Mouse (Mus musculus) liver, embryonic 11.5 days (tissue): ENCODE data around the gene Nudt7. TPM values are rescaled to one million over a fixed set of nuclear protein-coding genes. Genes with fewer than 3 reads are reported as not detected.

ENCODE experiments used
- ATAC-seq: fragments of 200-750 bp; cut with Nextera tagmentation; replicated peaks from 2 replicates; pipeline ENCODE4 v1.8.0; 2017; ENCODE audit warnings: moderate number of reproducible peaks, mild to moderate bottlenecking, moderate TSS enrichment, moderate library complexity; ENCODE audit not compliant: low FRiP score
- DNase-seq: peaks from one replicate; pipeline ENCODE4 v3.0.0-alpha.2; 2017; ENCODE audit warnings: low spot score
- H3K27ac ChIP-seq: fragments of 300-500 bp; sonication (generic); 2 replicates; pipeline ENCODE4 v1.5.1; 2014; ENCODE audit warnings: mild to moderate bottlenecking, low read depth, low read length, control low read depth
- H3K27me3 ChIP-seq: fragments of 300-500 bp; sonication (generic); replicated peaks from 2 replicates; pipeline ENCODE4 v1.6.1; 2014; ENCODE audit warnings: low read length, mixed read lengths; ENCODE audit not compliant: control insufficient read depth, insufficient read depth
- H3K36me3 ChIP-seq: fragments of 300-500 bp; sonication (generic); 2 replicates; pipeline ENCODE4 v1.6.1; 2014; ENCODE audit warnings: mild to moderate bottlenecking, low read length, moderate library complexity, mixed read lengths; ENCODE audit not compliant: control insufficient read depth, insufficient read depth
- H3K4me1 ChIP-seq: fragments of 300-500 bp; sonication (generic); replicated peaks from 2 replicates; pipeline ENCODE4 v1.6.1; 2014; ENCODE audit warnings: low read length, mixed read lengths; ENCODE audit not compliant: control insufficient read depth, insufficient read depth
- H3K4me2 ChIP-seq: fragments of 300-500 bp; sonication (generic); 2 replicates; pipeline ENCODE4 v1.6.1; 2014; ENCODE audit warnings: mild to moderate bottlenecking, control low read depth, moderate library complexity
- H3K4me3 ChIP-seq: fragments of 300-500 bp; sonication (generic); 2 replicates; pipeline ENCODE4 v1.5.1; 2014; ENCODE audit warnings: low read depth, low read length, control low read depth
- H3K9ac ChIP-seq: fragments of 300-500 bp; sonication (generic); 2 replicates; pipeline ENCODE4 v1.6.1; 2014; ENCODE audit warnings: low read depth, low read length, control low read depth
- H3K9me3 ChIP-seq: fragments of 300-500 bp; sonication (generic); 2 replicates; pipeline ENCODE4 v1.6.1; 2016; ENCODE audit warnings: low read length, inconsistent platforms, mixed read lengths; ENCODE audit not compliant: control insufficient read depth
- WGBS: fragments of 180-500 bp; shearing (Covaris S2); extraction: QIAGEN DNeasy Blood & Tissue Kit; methylation state at CpG from one replicate; pipeline ENCODE4 v1.1.7; 2014; 5-methylcytosine and 5-hydroxymethylcytosine counted together
- polyA plus RNA-seq: library from polyadenylated mRNA; unstranded; fragments of >200 nt; fragmentation: Nextera tagmentation; extraction: Ambion mirVana; gene quantifications from 2 replicates; pipeline ENCODE4 v1.2.1, GENCODE M21; 2014

Gene Nudt7
- 19.8 and 21.9 TPM in 2 replicates for polyA plus RNA-seq

DNA sequence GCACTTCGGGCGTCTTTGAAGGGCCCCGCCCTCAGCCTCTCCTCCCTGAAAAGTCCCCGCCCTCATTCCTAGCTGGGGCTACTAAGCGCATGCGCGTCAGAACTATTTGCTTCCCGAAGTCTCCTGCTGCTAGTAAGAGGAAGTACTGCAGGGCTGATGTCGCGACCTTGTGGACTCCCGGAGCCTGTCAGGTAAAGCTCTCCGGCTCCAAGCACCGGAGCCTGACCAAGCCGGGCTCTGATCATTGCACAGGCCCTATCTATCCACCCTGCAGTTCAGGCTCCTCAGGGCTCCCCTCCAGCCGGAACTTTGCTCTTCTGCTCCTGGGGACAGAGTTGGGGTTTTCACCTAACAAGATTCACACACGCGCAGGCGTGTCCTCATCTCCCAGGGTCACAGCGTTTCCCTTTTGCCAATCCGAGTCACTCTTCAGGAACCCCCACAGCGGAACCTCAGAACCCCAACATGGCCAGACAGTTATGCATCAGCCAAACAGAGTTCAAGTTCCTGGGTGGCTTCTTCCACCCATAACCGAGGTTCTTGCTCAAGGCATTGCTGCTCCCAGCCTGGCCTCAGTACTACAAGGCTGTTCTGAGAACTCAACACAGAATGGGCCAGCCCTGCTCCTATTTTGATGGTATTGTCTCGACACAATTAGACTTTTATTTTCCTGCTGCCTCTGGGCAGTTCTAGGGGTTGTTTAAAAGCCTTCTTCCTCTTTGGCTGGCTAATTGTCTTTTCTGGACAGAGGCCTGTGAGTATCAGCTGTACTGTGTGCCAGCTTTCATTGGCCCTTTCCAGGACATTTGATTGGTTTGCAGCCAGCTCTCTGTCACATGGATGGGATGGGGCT is at the start of gene Nudt7:
Gene Nudt7, plus strand, starts transcription at position 48 of the 853 bp plus-strand sequence.
- peak within 1 kb of the TSS; percentile 78 for H3K4me2 ChIP-seq
- no peaks in the 10 kb centered on the region for H3K9me3 ChIP-seq
- 2% methylated on average over 23 of the region's 23 CpGs for WGBS
- H3K27ac ChIP-seq = peak within 1 kb of the TSS; percentile 63; the same call in 1 of the 2 replicates
- H3K4me1 ChIP-seq = peaks cover 13% of the 10 kb centered on the region; the same call in 1 of the 2 replicates
- no peaks in the 10 kb centered on the region for H3K36me3 ChIP-seq
- no peaks in the 10 kb centered on the region for H3K27me3 ChIP-seq
- H3K4me3 ChIP-seq = peak within 1 kb of the TSS; percentile 74
- ATAC-seq (peak; percentile 90), DNase-seq (peak; percentile 86)
- peak within 1 kb of the TSS; percentile 84 for H3K9ac ChIP-seq

- no peak for ATAC-seq
- DNase-seq = no peak
- Histone ChIP-seq H3K4me3 (no peak overlapping the region), H3K36me3 (no peaks in the 10 kb centered on the region), H3K27ac (no peak overlapping the region), H3K27me3 (no peaks in the 10 kb centered on the region), H3K4me1 (no peaks in the 10 kb centered on the region), H3K9ac (no peak overlapping the region), H3K4me2 (no peak overlapping the region), H3K9me3 (no peaks in the 10 kb centered on the region)
- WGBS = 78% methylated on average over 4 of the region's 4 CpGs
Observed at GRCm38 (mm10) chr8:114087932-114088331, 45.4 kb upstream of the Nudt7 start.

DNA sequence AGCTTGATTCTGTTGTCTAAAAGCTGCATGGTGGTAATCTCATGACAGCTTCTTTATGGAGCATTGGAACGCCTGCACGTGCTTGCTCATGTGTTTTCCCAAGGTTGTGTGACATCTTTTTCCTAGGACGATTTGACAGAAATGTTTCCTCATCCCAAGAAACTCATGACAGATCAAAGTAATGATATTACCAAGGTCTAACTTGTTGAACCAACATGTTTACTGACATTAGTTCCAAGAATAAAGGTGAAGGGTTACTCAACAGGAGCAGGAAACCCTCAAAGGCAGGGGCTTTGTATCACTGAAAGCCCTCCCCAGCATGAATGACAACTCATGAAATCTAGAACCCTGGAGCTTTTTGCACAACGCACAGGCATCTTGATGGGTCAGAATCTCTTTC is 42.6 kb upstream of the Nudt7 start:
- no peak overlapping the region for H3K4me3 ChIP-seq
- no peaks in the 10 kb centered on the region for H3K27me3 ChIP-seq
- ATAC-seq = no peak
- H3K4me1 ChIP-seq = no peaks in the 10 kb centered on the region
- no peaks in the 10 kb centered on the region for H3K36me3 ChIP-seq
- no peak overlapping the region for H3K4me2 ChIP-seq
- no peaks in the 10 kb centered on the region for H3K9me3 ChIP-seq
- H3K27ac ChIP-seq = no peak overlapping the region
- no peak for DNase-seq
- H3K9ac ChIP-seq = no peak overlapping the region
- WGBS = 82% methylated on average over 4 of the region's 4 CpGs

- ATAC-seq = no peak
- no peak overlapping the region for H3K27ac ChIP-seq
- no peak for DNase-seq
- WGBS = 81% methylated on average over 3 of the region's 3 CpGs
- no peaks in the 10 kb centered on the region for H3K9me3 ChIP-seq
- H3K27me3 ChIP-seq = no peaks in the 10 kb centered on the region
- no peak overlapping the region for H3K9ac ChIP-seq
- H3K4me2 ChIP-seq = no peak overlapping the region
- H3K4me1 ChIP-seq = no peaks in the 10 kb centered on the region
- no peaks in the 10 kb centered on the region for H3K36me3 ChIP-seq
- H3K4me3 ChIP-seq = no peak overlapping the region
Observed at GRCm38 (mm10) chr8:114093321-114093720, 40.0 kb upstream of the Nudt7 start.

- no peaks in the 10 kb centered on the region for H3K9me3 ChIP-seq
- H3K27ac ChIP-seq = no peak overlapping the region
- ATAC-seq (no peak), DNase-seq (no peak)
- no peaks in the 10 kb centered on the region for H3K4me1 ChIP-seq
- H3K36me3 ChIP-seq = no peaks in the 10 kb centered on the region
- H3K9ac ChIP-seq = no peak overlapping the region
- H3K4me2 ChIP-seq = no peak overlapping the region
- no peak overlapping the region for H3K4me3 ChIP-seq
- 89% methylated on average over 4 of the region's 4 CpGs for WGBS
- no peaks in the 10 kb centered on the region for H3K27me3 ChIP-seq
Observed at GRCm38 (mm10) chr8:114094526-114094925, 38.8 kb upstream of the Nudt7 start.

GRCm38 (mm10) chr8:114100561-114101206 is 32.7 kb upstream of the Nudt7 start:
- 72% methylated on average over 14 of the region's 14 CpGs for WGBS
- DNase-seq = no peak

GRCm38 (mm10) chr8:114103401-114103800 is 30.0 kb upstream of the Nudt7 start:
- Histone ChIP-seq H3K27me3 (no peaks in the 10 kb centered on the region), H3K9ac (no peak overlapping the region), H3K9me3 (no peaks in the 10 kb centered on the region), H3K4me2 (no peak overlapping the region), H3K27ac (no peak overlapping the region), H3K4me3 (no peak overlapping the region), H3K36me3 (no peaks in the 10 kb centered on the region), H3K4me1 (no peaks in the 10 kb centered on the region)
- 85% methylated on average over 7 of the region's 7 CpGs for WGBS
- no peak for ATAC-seq
- DNase-seq = no peak

More at GRCm38 (mm10) chr8:114100561-114101206, 32.7 kb upstream of the Nudt7 start:
- no peak overlapping the region for H3K27ac ChIP-seq
- no peaks in the 10 kb centered on the region for H3K27me3 ChIP-seq
- no peak overlapping the region for H3K4me3 ChIP-seq
- no peak overlapping the region for H3K9ac ChIP-seq
- no peaks in the 10 kb centered on the region for H3K36me3 ChIP-seq
- no peaks in the 10 kb centered on the region for H3K9me3 ChIP-seq
- H3K4me1 ChIP-seq = no peaks in the 10 kb centered on the region
- H3K4me2 ChIP-seq = no peak overlapping the region
- no peak for ATAC-seq

- no peaks in the 10 kb centered on the region for H3K9me3 ChIP-seq
- no peak for DNase-seq
- no peak overlapping the region for H3K9ac ChIP-seq
- H3K27me3 ChIP-seq = no peaks in the 10 kb centered on the region
- no peak for ATAC-seq
- no peaks in the 10 kb centered on the region for H3K36me3 ChIP-seq
- 88% methylated on average over 5 of the region's 5 CpGs for WGBS
- H3K27ac ChIP-seq = no peak overlapping the region
- no peak overlapping the region for H3K4me3 ChIP-seq
- no peaks in the 10 kb centered on the region for H3K4me1 ChIP-seq
- H3K4me2 ChIP-seq = no peak overlapping the region
Observed at GRCm38 (mm10) chr8:114105971-114106370, 27.4 kb upstream of the Nudt7 start.
